Mouse (Mus musculus) forebrain, embryonic 15.5 days (tissue): ENCODE measurements around the gene Spsb4. TPM values are rescaled to one million over a fixed set of nuclear protein-coding genes. Genes with fewer than 3 reads are reported as not detected.
A peak's percentile ranks its signal among the peaks of the same experiment; 100 is the strongest.

Source experiments
- ATAC-seq: fragments of 200-750 bp; cut with Nextera tagmentation; replicated peaks from 2 replicates; pipeline ENCODE4 v1.8.0; 2017; ENCODE audit warnings: mild to moderate bottlenecking, moderate TSS enrichment, moderate library complexity
- H3K27ac ChIP-seq: fragments of 300-500 bp; sonication (generic); replicated peaks from 2 replicates; pipeline ENCODE4 v1.5.1; 2015; ENCODE audit warnings: mild to moderate bottlenecking, inconsistent platforms
- H3K27me3 ChIP-seq: fragments of 300-500 bp; sonication (generic); 2 replicates; pipeline ENCODE4 v1.6.1; 2015; ENCODE audit warnings: inconsistent platforms
- H3K36me3 ChIP-seq: fragments of 300-500 bp; sonication (generic); 2 replicates; pipeline ENCODE4 v1.6.1; 2015; ENCODE audit warnings: mild to moderate bottlenecking, inconsistent platforms
- H3K4me1 ChIP-seq: fragments of 300-500 bp; sonication (generic); 2 replicates; pipeline ENCODE4 v1.6.1; 2015; ENCODE audit warnings: inconsistent platforms
- H3K4me2 ChIP-seq: fragments of 300-500 bp; sonication (generic); replicated peaks from 2 replicates; pipeline ENCODE4 v1.6.1; 2015; ENCODE audit warnings: mild to moderate bottlenecking, inconsistent platforms
- H3K4me3 ChIP-seq: fragments of 300-500 bp; sonication (generic); 2 replicates; pipeline ENCODE4 v1.5.1; 2015; ENCODE audit warnings: mild to moderate bottlenecking, inconsistent platforms
- H3K9ac ChIP-seq: fragments of 300-500 bp; sonication (generic); replicated peaks from 2 replicates; pipeline ENCODE4 v1.6.1; 2015; ENCODE audit warnings: mild to moderate bottlenecking, inconsistent platforms
- H3K9me3 ChIP-seq: fragments of 300-500 bp; sonication (generic); 2 replicates; pipeline ENCODE4 v1.6.1; 2016; ENCODE audit warnings: inconsistent platforms
- WGBS: fragments of 180-500 bp; shearing (Covaris S2); methylation state at CpG from one replicate; pipeline ENCODE4 v1.1.7; 2015; ENCODE audit warnings: mixed read lengths; 5-methylcytosine and 5-hydroxymethylcytosine counted together
- polyA plus RNA-seq: library from polyadenylated mRNA; unstranded; fragments of >200 nt; fragmentation: Nextera tagmentation; extraction: Ambion mirVana; gene quantifications from 2 replicates; pipeline ENCODE4 v1.2.1, GENCODE M21; 2015

Spsb4 gene
- polyA plus RNA-seq, 1 experiment from 2014 or later: 24.7 TPM

DNA sequence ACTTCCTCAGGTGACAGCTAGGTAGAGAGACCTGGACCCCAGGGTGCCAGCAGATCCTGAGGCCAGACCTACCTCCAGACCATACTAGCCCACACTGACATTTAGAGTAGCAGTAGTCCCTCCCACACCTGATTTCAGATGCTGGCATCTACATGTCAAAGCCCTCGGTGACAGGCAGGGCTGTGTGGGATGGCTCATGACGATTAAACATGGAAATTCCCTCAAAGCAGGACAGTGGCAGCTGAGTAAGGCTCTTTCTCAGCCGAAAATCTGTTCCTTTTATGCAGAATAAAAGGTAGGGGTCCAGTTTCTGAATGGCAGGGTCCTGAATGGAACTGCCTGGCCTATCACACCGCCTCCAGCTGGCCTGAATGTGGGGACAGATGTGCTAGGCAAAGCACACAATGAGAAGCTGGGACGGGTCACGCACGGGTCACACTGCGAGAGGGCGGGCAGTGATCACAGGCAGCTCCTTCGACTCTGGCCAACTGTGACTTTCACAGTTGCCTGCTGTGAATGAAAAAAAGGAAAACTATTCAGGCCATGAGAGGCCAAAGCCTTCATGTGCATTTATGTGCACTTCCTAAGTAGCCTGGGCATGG, 29.2 kb downstream of the Spsb4 start:
- H3K36me3 ChIP-seq: no peaks in the 10 kb centered on the region
- H3K9me3 ChIP-seq: no peaks in the 10 kb centered on the region
- ATAC-seq: 0 out of 2 replicates have a peak, but pooled peaks have one; percentile 18
- H3K27ac ChIP-seq: no peak overlapping the region
- peaks cover 36% of the 10 kb centered on the region for H3K4me1 ChIP-seq
- H3K4me2 ChIP-seq: no peak overlapping the region
- WGBS: 10% methylated on average over 10 of the region's 10 CpGs
- H3K4me3 ChIP-seq: no peak overlapping the region
- H3K9ac ChIP-seq: no peak overlapping the region
- H3K27me3 ChIP-seq: no peaks in the 10 kb centered on the region

DNA sequence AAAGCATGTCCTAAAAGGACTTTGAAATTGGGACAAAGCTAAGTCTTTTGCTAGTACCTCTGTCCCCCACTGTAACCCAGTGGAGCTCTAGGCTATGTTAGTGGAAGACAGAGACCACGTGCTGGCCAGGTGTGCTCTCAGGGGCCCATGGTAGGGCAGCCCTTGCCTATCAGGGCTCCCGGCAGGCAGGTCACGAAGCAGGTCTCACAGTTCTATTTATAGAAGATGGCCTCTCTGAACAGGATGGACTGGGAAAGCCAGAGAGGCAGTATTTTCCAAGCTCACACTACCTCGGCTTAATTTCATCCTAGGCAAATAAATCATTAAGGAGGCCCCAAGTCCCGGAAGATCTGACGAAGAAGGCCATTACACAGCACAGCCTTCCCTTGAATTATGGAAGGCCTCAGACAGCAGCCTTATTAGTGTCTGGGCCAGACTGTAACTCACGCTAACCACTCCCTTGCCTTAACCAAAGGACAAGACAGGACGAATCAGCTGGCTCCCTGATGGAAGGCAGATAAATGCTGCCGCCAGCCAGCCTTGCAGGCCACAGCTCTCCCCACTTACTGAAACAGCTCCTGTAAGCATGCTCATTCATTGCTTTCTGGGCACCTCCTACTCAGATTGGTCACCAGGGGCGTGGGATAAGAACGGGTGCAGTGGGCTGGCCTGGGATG, 31.7 kb downstream of the Spsb4 start:
- Histone ChIP-seq H3K27ac (no peak overlapping the region), H3K9me3 (no peaks in the 10 kb centered on the region), H3K4me1 (peaks cover 32% of the 10 kb centered on the region), H3K36me3 (no peaks in the 10 kb centered on the region), H3K4me3 (no peak overlapping the region), H3K4me2 (no peak overlapping the region), H3K27me3 (no peaks in the 10 kb centered on the region), H3K9ac (no peak overlapping the region)
- ATAC-seq: no peak
- WGBS: 70% methylated on average over 11 of the region's 11 CpGs

DNA sequence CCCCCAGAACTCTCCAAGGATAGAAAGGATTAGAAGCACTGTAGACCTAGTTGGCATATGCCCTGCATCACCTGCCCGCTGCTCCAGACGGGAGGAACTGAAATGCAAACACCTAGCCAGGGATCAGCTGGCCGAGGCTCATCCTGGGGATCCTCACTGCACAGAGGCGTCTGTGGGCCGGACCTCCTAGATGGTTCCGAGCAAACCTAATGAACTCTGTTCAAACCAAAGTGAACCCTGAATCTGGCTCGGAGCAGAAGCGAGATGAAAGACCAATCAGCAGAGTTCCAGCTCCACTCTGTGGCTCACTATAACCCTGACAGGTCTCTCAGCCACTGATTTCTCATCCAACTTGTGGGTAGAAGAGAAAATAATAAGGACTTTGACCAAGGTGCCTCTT, 34.6 kb downstream of the Spsb4 start:
- Histone ChIP-seq H3K4me3 (no peak overlapping the region), H3K9me3 (no peaks in the 10 kb centered on the region), H3K27ac (no peak overlapping the region), H3K4me1 (peaks cover 34% of the 10 kb centered on the region), H3K27me3 (no peaks in the 10 kb centered on the region), H3K36me3 (no peaks in the 10 kb centered on the region), H3K4me2 (no peak overlapping the region), H3K9ac (no peak overlapping the region)
- no peak for ATAC-seq
- 92% methylated on average over 8 of the region's 8 CpGs for WGBS

DNA sequence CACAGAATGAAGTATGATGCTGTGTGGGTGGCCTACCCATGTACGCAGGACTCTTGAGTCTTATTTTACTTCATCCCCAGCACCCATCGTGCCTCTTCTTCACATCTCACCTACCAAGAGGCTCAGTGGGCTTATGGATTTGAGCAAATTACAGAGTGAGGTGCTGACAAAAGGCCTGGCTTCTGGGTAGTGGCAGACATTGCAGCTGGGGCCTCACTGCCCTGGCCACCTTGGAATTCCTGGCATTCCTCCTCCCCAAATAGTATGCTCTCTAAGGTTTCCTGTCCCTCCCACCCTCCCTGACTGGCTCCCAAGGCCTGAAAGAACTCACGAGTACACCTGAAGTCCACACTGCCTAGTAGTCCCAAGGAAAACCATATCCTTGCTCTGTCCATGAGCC, 35.7 kb downstream of the Spsb4 start:
- Histone ChIP-seq H3K4me1 (peaks cover 45% of the 10 kb centered on the region), H3K27me3 (no peaks in the 10 kb centered on the region), H3K9me3 (no peaks in the 10 kb centered on the region), H3K27ac (no peak overlapping the region), H3K36me3 (no peaks in the 10 kb centered on the region), H3K4me3 (no peak overlapping the region), H3K9ac (no peak overlapping the region), H3K4me2 (no peak overlapping the region)
- 63% methylated on average over 3 of the region's 3 CpGs for WGBS
- ATAC-seq: no peak

DNA sequence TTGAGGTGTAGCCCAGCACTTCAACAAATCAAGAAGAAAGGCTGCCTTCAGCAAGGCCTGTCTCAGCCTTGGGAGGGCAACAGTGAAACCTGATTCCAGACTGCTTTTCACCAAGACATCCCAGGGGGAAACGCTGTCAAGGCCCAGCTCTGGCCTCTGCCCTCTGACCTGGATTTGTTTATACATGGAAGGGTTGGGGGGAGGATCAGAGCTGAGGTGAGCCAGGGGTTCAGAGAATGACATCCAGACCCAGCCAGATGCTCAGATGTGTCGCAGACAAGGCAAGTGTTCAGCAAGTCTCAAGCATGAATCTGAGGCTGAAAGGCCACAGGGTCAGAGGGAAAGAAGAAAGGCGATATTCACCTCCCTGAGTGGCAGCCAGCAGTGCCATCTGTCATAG, 36.3 kb downstream of the Spsb4 start:
- peaks cover 49% of the 10 kb centered on the region for H3K4me1 ChIP-seq
- WGBS: 27% methylated on average over 3 of the region's 3 CpGs
- no peaks in the 10 kb centered on the region for H3K27me3 ChIP-seq
- H3K36me3 ChIP-seq: no peaks in the 10 kb centered on the region
- H3K9ac ChIP-seq: no peak overlapping the region
- H3K9me3 ChIP-seq: no peaks in the 10 kb centered on the region
- no peak overlapping the region for H3K4me2 ChIP-seq
- H3K27ac ChIP-seq: no peak overlapping the region
- ATAC-seq: no peak
- H3K4me3 ChIP-seq: no peak overlapping the region

DNA sequence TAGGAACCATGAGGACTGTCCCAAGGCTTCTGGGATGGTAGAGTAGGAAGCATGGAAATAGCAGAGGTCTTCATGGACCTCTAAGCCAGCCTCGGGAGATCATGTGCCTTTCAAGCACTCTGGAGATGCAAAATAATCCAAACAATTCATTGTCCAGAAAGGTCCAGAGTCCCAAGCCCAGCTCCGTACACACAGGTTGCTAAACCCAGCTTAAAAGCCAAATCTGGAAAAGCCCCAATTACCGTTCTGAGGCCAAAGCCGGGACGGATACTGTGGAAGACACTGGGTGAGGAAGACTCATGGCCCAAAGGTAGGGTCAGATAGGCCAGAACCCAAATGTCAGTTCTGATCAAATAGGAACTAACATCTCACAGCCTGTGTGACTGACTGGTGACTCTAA, 36.8 kb downstream of the Spsb4 start:
- no peak for ATAC-seq
- Histone ChIP-seq H3K4me1 (peaks cover 48% of the 10 kb centered on the region), H3K36me3 (no peaks in the 10 kb centered on the region), H3K27me3 (no peaks in the 10 kb centered on the region), H3K4me2 (no peak overlapping the region), H3K9me3 (no peaks in the 10 kb centered on the region), H3K27ac (no peak overlapping the region), H3K4me3 (no peak overlapping the region), H3K9ac (no peak overlapping the region)
- WGBS: 80% methylated on average over 5 of the region's 5 CpGs

DNA sequence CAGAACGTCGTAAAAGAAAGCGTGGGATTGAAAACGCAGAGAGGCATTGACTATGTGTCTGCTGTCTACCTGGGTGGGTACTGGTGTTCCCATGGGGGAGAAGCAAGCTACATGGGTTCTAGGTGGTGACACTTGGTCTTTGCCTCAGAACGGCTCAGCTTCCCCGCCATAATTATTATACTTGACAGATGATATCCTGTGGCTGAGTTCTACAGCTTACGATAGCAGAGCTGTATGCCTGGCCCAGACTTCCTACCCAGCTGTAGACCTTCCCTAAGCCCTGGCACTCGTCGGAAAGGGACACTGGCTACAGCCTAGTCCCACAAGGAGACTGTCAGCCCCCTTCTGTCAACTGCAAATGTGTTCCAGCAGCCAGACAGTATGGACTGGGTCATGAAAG, 37.5 kb downstream of the Spsb4 start:
- WGBS: 12% methylated on average over 9 of the region's 9 CpGs
- H3K27ac ChIP-seq: peak overlapping the region; percentile 69

DNA sequence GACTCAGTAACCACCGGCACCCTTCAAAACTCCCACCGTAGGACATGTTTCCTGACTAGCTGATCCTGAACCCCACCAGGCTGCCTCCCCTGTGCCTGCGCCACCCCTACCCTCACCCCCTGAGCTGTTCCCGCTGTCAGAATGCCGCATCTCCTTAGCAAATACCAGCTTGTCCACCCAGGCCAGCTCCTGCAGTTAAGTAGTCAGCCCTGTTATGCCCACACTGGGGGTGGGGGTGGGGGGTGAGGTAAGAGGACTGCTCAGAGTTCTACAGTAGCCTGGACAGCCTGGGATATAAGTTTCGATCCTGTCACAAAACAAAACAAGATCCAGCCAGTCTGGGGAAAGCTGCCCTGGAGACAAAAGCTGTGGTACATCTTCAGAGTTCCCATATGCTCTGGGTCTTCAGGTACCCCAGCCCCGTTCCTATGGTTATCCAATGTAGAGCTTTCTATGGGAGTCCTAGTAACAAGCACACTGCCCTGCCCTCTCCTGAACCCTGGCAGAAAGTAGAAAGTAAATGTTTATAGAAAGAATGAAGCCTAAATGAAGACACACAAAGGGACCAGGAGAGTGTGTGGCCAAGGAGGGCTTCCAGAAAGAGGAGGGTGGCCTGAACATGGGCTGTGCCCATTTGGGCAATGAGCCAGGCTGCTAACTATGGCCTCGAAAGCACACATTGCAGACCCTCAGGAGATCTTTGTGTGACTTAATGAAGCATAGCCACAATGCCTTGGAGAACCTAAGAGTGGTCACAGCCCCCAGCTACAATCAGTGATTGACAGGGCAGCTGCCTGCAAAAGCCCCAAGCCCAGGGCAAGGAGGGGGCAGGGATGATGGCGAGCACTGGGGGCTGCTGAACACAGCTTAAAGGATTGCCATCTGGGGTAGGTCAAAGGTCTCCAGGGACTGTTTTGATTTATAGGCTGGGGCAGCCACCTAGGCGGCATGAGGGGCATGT, 38.3 kb downstream of the Spsb4 start:
- Histone ChIP-seq H3K36me3 (no peaks in the 10 kb centered on the region), H3K4me3 (no peak overlapping the region), H3K4me1 (peaks cover 46% of the 10 kb centered on the region), H3K9me3 (no peaks in the 10 kb centered on the region), H3K9ac (no peak overlapping the region), H3K27ac (peak overlapping the region; percentile 69), H3K4me2 (no peak overlapping the region; the same call in 1 of the 2 replicates), H3K27me3 (no peaks in the 10 kb centered on the region)
- WGBS: 19% methylated on average over 10 of the region's 10 CpGs
- ATAC-seq: peak; percentile 84

More for the DNA sequence above, 37.5 kb downstream of the Spsb4 start:
- Histone ChIP-seq H3K4me3 (no peak overlapping the region), H3K36me3 (no peaks in the 10 kb centered on the region), H3K27me3 (no peaks in the 10 kb centered on the region), H3K4me2 (no peak overlapping the region), H3K9me3 (no peaks in the 10 kb centered on the region), H3K9ac (no peak overlapping the region), H3K4me1 (peaks cover 46% of the 10 kb centered on the region)
- ATAC-seq: 0 out of 2 replicates have a peak, but pooled peaks have one; percentile 2

DNA sequence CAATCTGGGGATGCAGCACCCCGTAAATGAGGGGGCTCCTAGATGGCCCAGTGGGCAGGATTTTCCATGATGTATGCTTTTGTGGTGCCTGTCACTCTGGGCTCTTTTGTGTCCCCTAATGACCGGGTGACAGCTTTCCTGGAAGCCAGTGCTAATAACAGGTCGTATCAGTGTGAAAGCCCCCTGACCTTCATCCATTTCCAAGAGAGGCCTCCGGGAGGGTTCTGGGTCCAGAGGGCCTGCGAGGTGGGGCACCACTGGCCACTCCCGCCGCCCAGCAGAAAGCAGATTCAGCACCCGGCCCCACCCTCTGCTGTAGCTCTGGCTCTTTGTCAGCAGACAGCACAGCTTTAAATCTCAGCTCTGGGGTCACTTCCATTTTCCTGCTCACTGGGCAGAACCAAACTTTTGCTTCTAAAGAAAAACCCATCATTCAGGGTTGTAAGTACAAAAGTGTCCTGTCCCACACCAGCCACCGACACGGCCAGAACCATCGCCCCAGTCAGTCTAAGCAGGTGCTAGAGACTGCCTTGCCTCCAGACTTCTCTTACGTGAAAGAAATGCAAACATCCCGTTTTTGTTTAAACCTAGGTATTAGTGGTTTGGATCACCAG, 39.1 kb downstream of the Spsb4 start:
- Histone ChIP-seq H3K9ac (no peak overlapping the region), H3K9me3 (no peaks in the 10 kb centered on the region), H3K36me3 (no peaks in the 10 kb centered on the region), H3K27me3 (no peaks in the 10 kb centered on the region), H3K4me3 (no peak overlapping the region), H3K27ac (peak overlapping the region; percentile 69; the same call in 1 of the 2 replicates), H3K4me1 (peaks cover 46% of the 10 kb centered on the region), H3K4me2 (no peak overlapping the region)
- no peak for ATAC-seq
- 16% methylated on average over 13 of the region's 13 CpGs for WGBS

DNA sequence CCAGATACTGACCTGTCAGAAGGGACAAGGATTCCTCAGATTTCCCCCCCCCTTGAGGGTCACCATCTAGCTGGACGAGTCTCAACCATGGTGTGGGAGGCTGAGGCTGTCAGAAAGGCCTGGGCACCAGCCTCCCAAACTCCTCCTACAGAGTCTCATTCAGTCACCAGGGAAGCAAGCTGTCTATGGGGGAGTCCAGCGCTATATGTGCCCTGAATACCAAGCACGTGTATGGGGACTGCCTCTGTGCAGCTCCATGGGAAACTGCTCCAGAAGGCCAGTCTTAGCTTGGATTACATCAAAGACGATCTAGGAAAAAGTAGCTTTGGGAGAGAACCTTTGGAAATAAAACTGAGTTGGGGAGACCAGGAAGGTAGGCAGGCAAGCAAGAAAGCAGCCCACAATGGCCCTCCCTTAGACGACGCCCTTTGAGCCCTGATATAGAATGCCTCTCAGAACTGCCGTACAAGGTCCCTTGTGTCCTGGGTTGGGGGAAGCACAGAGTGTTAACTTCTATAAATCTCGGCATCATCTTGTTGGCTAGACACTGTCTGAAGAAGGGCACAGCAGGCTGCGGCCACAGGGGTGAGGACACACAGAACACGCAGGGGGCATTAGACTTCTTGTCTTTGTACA, 40.4 kb downstream of the Spsb4 start:
- Histone ChIP-seq H3K4me3 (no peak overlapping the region), H3K36me3 (no peaks in the 10 kb centered on the region), H3K4me2 (no peak overlapping the region), H3K9ac (no peak overlapping the region), H3K27me3 (no peaks in the 10 kb centered on the region), H3K27ac (no peak overlapping the region), H3K9me3 (no peaks in the 10 kb centered on the region), H3K4me1 (peaks cover 48% of the 10 kb centered on the region)
- 0 out of 2 replicates have a peak, but pooled peaks have one; percentile 10 for ATAC-seq
- 57% methylated on average over 10 of the region's 10 CpGs for WGBS

DNA sequence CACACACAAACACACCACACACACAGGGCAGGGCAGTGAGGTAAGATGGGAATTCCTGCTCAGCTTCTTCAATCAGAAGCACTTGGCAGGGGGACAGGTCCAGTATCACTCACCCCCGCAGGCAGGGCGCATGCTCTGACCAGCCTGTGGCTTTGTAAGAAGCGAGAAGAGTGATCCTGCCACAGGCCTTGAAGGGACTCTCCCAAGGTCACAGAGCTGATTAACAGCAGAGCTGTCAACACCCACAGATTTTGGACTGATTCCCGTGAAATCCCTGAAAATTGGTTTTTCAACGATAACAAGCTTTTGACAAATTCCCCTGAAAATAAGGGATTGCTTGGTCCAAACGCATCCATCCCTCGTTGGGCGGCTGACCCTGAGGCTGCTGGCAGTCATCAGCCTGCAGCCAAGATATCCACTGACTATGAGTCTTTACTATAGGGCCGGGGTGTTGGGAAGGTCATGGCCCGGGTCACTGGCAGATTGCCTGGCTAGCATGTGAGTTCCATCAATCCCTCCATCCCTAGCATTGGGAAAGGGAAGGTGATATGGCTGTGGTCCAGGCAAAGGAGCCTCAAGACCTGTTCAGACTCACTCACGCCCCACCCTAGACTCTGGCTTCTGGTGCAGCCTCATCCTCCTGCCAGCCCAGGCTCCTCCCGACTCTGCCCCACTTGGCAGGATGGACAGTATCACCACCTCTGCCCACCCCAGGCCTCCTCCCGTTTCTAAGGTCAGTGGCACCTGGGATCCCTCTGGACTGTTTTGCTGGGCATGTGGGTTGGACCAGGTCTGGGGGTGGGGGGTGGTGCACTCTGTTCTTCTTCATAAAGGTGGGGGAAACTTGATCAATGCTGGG, 41.1 kb downstream of the Spsb4 start:
- no peak overlapping the region for H3K4me2 ChIP-seq
- H3K27ac ChIP-seq: no peak overlapping the region; the same call in 1 of the 2 replicates
- H3K4me3 ChIP-seq: no peak overlapping the region
- no peaks in the 10 kb centered on the region for H3K36me3 ChIP-seq
- no peaks in the 10 kb centered on the region for H3K9me3 ChIP-seq
- H3K27me3 ChIP-seq: no peaks in the 10 kb centered on the region
- 47% methylated on average over 13 of the region's 13 CpGs for WGBS
- no peak overlapping the region for H3K9ac ChIP-seq
- H3K4me1 ChIP-seq: peaks cover 55% of the 10 kb centered on the region
- 0 out of 2 replicates have a peak, but pooled peaks have one; percentile 2 for ATAC-seq
